Mouse (Mus musculus): Measurements from ENCODE around the gene Cfap299. TPM values are rescaled to one million over a fixed set of nuclear protein-coding genes. Genes with fewer than 3 reads are reported as not detected.

Gene Cfap299
- total and polyA plus RNA-seq, 3 experiments: not detected

DNA sequence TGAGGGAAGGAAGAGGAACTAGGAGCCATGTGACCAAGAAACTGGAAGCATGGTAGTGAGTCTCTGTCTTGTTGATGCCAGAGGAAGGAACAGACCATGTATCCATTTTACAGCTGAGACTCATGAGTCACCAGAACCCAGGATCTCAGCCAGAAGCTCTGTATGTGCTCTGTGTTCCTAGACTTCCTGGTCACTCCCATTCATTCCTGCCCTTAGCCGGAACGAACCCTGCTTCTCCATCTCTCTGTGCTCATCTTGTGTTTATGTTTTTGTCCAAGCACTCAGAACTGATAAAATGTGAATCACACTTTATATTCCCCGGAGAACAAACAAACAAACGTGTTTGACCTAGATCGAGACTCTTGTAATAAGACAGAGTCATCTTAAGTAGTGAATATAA is 36.2 kb downstream of the Cfap299 start:
- dilution Hi-C loops (cut with MboI; ENCODE audit: extremely low pct_ligation_motif_present, extremely low pct_unique_long_range_greater_than_20kb, low sequenced_read_pairs) (no loop called here), in situ Hi-C loops (cut with MboI; ENCODE audit: low pct_ligation_motif_present, low pct_unique_long_range_greater_than_20kb, low sequenced_read_pairs) (no loop called here)
- Histone ChIP-seq H3K79me2 (replicated peaks; ENCODE audit: control insufficient read depth, extremely low read depth, insufficient read depth, poor library complexity, severe bottlenecking) (no peaks in the 10 kb centered on the region), H3K4me1 (ENCODE audit: control insufficient read depth in 1 of 2, insufficient read depth in 2 of 2) (peaks cover 0 to 6% of the 10 kb centered on the region in 2 experiments; a peak in 1 of 4 replicates), H3K4me2 (ENCODE audit: insufficient read depth, low read depth, poor library complexity, severe bottlenecking) (no peak overlapping the region), H3K27me3 (replicated peaks) (no peaks in the 10 kb centered on the region), H3K27ac (ENCODE audit: insufficient read depth, low read depth) (no peak overlapping the region), H3K9ac (ENCODE audit: insufficient read depth, low read depth) (no peak overlapping the region), H3K36me3 (replicated peaks in 1 of 2; ENCODE audit: control insufficient read depth in 1 of 2, insufficient read depth in 1 of 2, low read length in 1 of 2) (no peaks in the 10 kb centered on the region), H3K9me3 (replicated peaks; ENCODE audit: low read length) (no peaks in the 10 kb centered on the region), H3K4me3 (replicated peaks in 1 of 3; ENCODE audit: low read depth in 2 of 3, low read length in 2 of 3, poor library complexity in 1 of 3) (no peak overlapping the region)
- TF ChIP-seq KAT2A (IDR thresholded peaks at IDR 0.05; ENCODE audit: insufficient replicate concordance, low read length) (no peak), NELFE (IDR thresholded peaks at IDR 0.05; ENCODE audit: low read depth, low read length) (no peak), TBP (conservative IDR thresholded peaks at IDR 0.05; ENCODE audit: low read depth, low read length) (no peak), CHD1 (IDR thresholded peaks at IDR 0.05; ENCODE audit: low read depth, low read length) (no peak), POLR2AphosphoS2 (IDR thresholded peaks at IDR 0.05; ENCODE audit: low read depth, low read length) (no peak), USF1 (IDR thresholded peaks at IDR 0.05; ENCODE audit: low read depth, low read length) (no peak), MAX (IDR thresholded peaks at IDR 0.05; ENCODE audit: low read length) (no peak), ELF1 (IDR thresholded peaks at IDR 0.05; ENCODE audit: low read depth, low read length) (no peak), SIN3A (IDR thresholded peaks at IDR 0.05; ENCODE audit: low read length) (no peak), E2F4 (IDR thresholded peaks at IDR 0.05; ENCODE audit: insufficient replicate concordance, low read depth, low read length) (no peak)
- peak; percentile 3 for DNase-seq (ENCODE audit: extremely low read depth)

DNA sequence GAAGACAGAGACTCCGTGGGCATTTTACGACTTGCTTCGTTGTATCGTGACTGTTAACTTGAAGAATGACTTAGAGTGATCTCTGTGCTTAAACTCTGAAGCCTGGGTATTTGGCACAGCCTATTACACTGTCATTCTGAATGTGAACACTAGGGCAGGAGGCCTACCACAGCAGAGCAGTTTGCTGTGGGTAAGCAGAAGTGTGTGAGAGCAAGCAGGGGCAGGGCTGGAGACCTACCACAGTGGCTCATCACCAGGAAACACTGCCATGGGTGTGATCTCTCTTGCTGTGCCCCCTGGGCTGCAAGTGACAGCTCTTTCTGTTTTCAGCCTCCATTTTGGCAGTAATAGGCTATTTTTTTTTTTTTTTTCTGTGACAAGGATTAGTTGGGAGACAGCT is 39.7 kb downstream of the Cfap299 start:
- dilution Hi-C loops (cut with MboI; ENCODE audit: extremely low pct_ligation_motif_present, extremely low pct_unique_long_range_greater_than_20kb, low sequenced_read_pairs) (no loop called here), in situ Hi-C loops (cut with MboI; ENCODE audit: low pct_ligation_motif_present, low pct_unique_long_range_greater_than_20kb, low sequenced_read_pairs) (no loop called here)
- Histone ChIP-seq H3K9ac (ENCODE audit: insufficient read depth, low read depth) (no peak overlapping the region), H3K36me3 (replicated peaks in 1 of 2; ENCODE audit: control insufficient read depth in 1 of 2, insufficient read depth in 1 of 2, low read length in 1 of 2) (no peaks in the 10 kb centered on the region), H3K4me3 (replicated peaks in 1 of 3; ENCODE audit: low read depth in 2 of 3, low read length in 2 of 3, poor library complexity in 1 of 3) (no peak overlapping the region), H3K27me3 (replicated peaks) (no peaks in the 10 kb centered on the region), H3K27ac (ENCODE audit: insufficient read depth, low read depth) (no peak overlapping the region), H3K9me3 (replicated peaks; ENCODE audit: low read length) (no peaks in the 10 kb centered on the region), H3K4me2 (ENCODE audit: insufficient read depth, low read depth, poor library complexity, severe bottlenecking) (no peak overlapping the region), H3K4me1 (ENCODE audit: control insufficient read depth in 1 of 2, insufficient read depth in 2 of 2) (peaks cover 0 to 6% of the 10 kb centered on the region in 2 experiments; a peak in 1 of 4 replicates), H3K79me2 (replicated peaks; ENCODE audit: control insufficient read depth, extremely low read depth, insufficient read depth, poor library complexity, severe bottlenecking) (no peaks in the 10 kb centered on the region)
- TF ChIP-seq CTCF (conservative IDR thresholded peaks at IDR 0.05 in 1 of 2, IDR thresholded peaks at IDR 0.05 in 1 of 2; ENCODE audit: low read depth in 2 of 2, low read length in 2 of 2) (peak in 1 of 2 experiments; percentile 11; a peak in 1 of 4 replicates), USF2 (conservative IDR thresholded peaks at IDR 0.05; ENCODE audit: low read depth, low read length) (no peak)
- DNase-seq (ENCODE audit: extremely low read depth): peak; percentile 20

DNA sequence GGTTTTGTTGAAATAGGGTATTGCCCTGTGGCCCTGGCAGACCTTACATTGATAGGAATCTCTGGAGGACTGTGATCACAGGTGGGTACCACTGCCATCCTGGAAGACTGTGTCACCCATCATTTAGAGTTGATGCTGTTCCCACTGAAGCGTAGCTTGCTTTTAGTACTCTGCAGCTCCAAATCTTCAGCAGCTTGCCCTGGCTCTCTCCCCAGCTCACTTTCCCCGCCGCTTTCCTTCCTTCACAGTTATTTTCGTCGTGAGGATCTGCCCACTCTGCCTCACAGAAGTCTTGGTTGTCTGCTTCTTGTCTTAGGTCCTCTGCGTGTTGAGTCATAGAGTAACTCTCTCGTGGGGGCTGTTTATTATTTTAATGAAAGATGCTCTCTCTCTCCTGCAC is 40.3 kb downstream of the Cfap299 start:
- H3K4me1 ChIP-seq (ENCODE audit: control insufficient read depth in 1 of 2, insufficient read depth in 2 of 2): peaks cover 0 to 6% of the 10 kb centered on the region in 2 experiments; a peak in 1 of 4 replicates
- H3K79me2 ChIP-seq (replicated peaks; ENCODE audit: control insufficient read depth, extremely low read depth, insufficient read depth, poor library complexity, severe bottlenecking): no peaks in the 10 kb centered on the region
- no peak for DNase-seq (ENCODE audit: extremely low read depth)
- no peaks in the 10 kb centered on the region for H3K9me3 ChIP-seq (replicated peaks; ENCODE audit: low read length)
- no peak overlapping the region for H3K9ac ChIP-seq (ENCODE audit: insufficient read depth, low read depth)
- no peak overlapping the region for H3K27ac ChIP-seq (ENCODE audit: insufficient read depth, low read depth)
- TF ChIP-seq CTCF (conservative IDR thresholded peaks at IDR 0.05 in 1 of 2, IDR thresholded peaks at IDR 0.05 in 1 of 2; ENCODE audit: low read depth in 2 of 2, low read length in 2 of 2) (no peak), ZKSCAN1 (IDR thresholded peaks at IDR 0.05; ENCODE audit: borderline replicate concordance, low read depth, low read length) (no peak), ETS1 (conservative IDR thresholded peaks at IDR 0.05; ENCODE audit: low read depth, low read length) (no peak), ZNF384 (IDR thresholded peaks at IDR 0.05; ENCODE audit: low read depth, low read length) (no peak), SIN3A (IDR thresholded peaks at IDR 0.05; ENCODE audit: low read length) (no peak)
- in situ Hi-C loops (cut with MboI; ENCODE audit: low pct_ligation_motif_present, low pct_unique_long_range_greater_than_20kb, low sequenced_read_pairs): no loop called here
- no peaks in the 10 kb centered on the region for H3K36me3 ChIP-seq (replicated peaks in 1 of 2; ENCODE audit: control insufficient read depth in 1 of 2, insufficient read depth in 1 of 2, low read length in 1 of 2)
- no peak overlapping the region for H3K4me3 ChIP-seq (replicated peaks in 1 of 3; ENCODE audit: low read depth in 2 of 3, low read length in 2 of 3, poor library complexity in 1 of 3)
- no peaks in the 10 kb centered on the region for H3K27me3 ChIP-seq (replicated peaks)
- dilution Hi-C loops (cut with MboI; ENCODE audit: extremely low pct_ligation_motif_present, extremely low pct_unique_long_range_greater_than_20kb, low sequenced_read_pairs): no loop called here
- no peak overlapping the region for H3K4me2 ChIP-seq (ENCODE audit: insufficient read depth, low read depth, poor library complexity, severe bottlenecking)
